Mouse (Mus musculus) lung, adult 2 months (tissue): ENCODE data around the gene Tmpo. TPM values are rescaled to one million over a fixed set of nuclear protein-coding genes. Genes with fewer than 3 reads are reported as not detected.

ENCODE experiments used
- DNase-seq: peaks from one replicate; pipeline ENCODE4 v3.0.0; 2022
- H3K4me1 ChIP-seq: fragments of 200-500 bp; 2 replicates; pipeline ENCODE4 v1.6.1; 2011; ENCODE audit warnings: low read length; ENCODE audit not compliant: control insufficient read depth, insufficient read depth
- H3K4me3 ChIP-seq: fragments of 200-500 bp; replicated peaks from 2 replicates; pipeline ENCODE3; 2011; ENCODE audit warnings: low read depth, mild to moderate bottlenecking, control low read depth, low read length; ENCODE audit errors: extremely low read depth
- CTCF ChIP-seq: fragments of 200-500 bp; IDR thresholded peaks from 2 replicates; pipeline ENCODE4 v1.5.1; 2011; ENCODE audit warnings: mild to moderate bottlenecking, low read length, control low read depth; ENCODE audit not compliant: insufficient read depth
- POLR2A ChIP-seq: fragments of 200-500 bp; IDR thresholded peaks from 2 replicates; pipeline ENCODE4 v1.6.1; 2011; ENCODE audit warnings: low read depth, mild to moderate bottlenecking, control low read depth, low read length, borderline replicate concordance; ENCODE audit errors: extremely low read depth
- WGBS: fragments of 180-500 bp; shearing (Covaris S2); methylation state at CpG from one replicate; pipeline ENCODE4 v1.1.7; 2018; 5-methylcytosine and 5-hydroxymethylcytosine counted together
- polyA plus RNA-seq: library from polyadenylated mRNA; depleted of rRNA; stranded (reverse); fragments of >200 nt; gene quantifications from 2 replicates; pipeline ENCODE4 v1.2.3, GENCODE M21; 2012; rRNA removed

Tmpo gene
- polyA plus RNA-seq, 1 experiment, result 40.4 TPM

GRCm38 (mm10) chr10:91102799-91103590, 78.1 kb downstream of the Tmpo start:
- no peak overlapping the region for H3K4me3 ChIP-seq
- DNase-seq, result no peak
- WGBS, result 90% methylated on average over 14 of the region's 14 CpGs
- H3K4me1 ChIP-seq, result no peaks in the 10 kb centered on the region
- no peak for TF ChIP-seq POLR2A
- TF ChIP-seq CTCF, result no peak

DNA sequence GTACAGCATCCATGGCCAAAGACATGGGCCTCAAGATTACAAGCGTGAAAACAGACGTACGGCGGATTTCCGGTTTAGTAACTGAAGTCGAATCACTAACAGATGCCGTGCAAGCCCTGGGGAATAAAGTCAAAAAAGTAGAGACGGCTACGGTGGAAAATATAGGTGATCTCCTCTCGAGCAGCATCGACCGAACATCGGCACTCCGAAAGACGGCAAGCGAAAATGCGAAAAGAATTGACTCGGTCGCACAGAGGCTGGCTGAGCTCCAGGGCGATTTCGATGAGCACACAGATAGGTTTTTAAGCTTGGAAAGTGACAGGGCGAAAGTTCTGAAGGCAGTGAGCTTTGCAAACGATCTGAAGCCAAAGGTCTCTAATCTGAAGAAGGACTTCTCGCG, 79.2 kb downstream of the Tmpo start:
- DNase-seq, result no peak
- WGBS, result 95% methylated on average over 25 of the region's 25 CpGs
- Histone ChIP-seq H3K4me3 (no peak overlapping the region), H3K4me1 (no peaks in the 10 kb centered on the region)
- TF ChIP-seq CTCF (no peak), POLR2A (no peak)

DNA sequence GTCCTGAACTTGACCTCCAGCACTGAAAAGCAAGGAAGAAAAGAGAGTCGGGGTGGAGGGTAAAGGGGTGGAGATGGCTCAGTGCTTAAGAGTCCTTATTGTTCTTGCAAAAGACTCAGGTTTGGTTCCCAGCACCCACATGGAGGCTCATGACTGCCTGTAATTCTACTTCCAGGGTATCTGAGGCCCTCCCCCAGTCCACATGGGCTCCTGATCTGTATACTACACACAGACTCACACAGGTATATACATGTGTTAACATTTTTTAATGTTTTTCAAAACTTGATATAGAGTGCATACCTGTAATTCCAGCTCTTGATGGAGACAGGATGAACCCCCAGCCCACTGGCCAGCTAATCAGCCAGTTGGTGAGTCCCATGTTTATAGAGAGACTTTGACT, 81.0 kb downstream of the Tmpo start:
- no peak for DNase-seq
- TF ChIP-seq POLR2A (no peak), CTCF (no peak)
- no peaks in the 10 kb centered on the region for H3K4me1 ChIP-seq
- no peak overlapping the region for H3K4me3 ChIP-seq
- 96% methylated on average over 1 of the region's 1 CpGs for WGBS

DNA sequence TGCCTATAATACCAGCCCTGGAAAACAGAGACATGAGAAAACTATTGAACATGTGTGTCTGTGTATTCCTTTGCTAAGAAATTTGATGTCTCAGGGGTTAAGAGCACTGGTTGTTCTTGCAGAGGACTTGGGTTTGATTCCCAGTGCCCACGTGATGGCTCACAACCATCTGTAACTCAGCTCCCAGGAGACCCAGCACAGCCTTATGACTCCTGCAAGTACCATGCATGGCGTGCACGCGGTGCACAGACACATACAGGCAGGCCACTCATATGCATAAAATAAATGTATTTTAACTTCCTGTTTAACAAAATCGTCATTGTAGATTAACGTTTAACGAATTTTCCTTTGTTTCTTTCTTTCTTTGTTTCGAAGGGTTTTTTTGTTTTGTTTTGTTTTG, 83.1 kb downstream of the Tmpo start:
- H3K4me1 ChIP-seq, result no peaks in the 10 kb centered on the region
- no peak overlapping the region for H3K4me3 ChIP-seq
- no peak for TF ChIP-seq CTCF
- no peak for TF ChIP-seq POLR2A
- no peak for DNase-seq
- WGBS, result 77% methylated on average over 8 of the region's 8 CpGs

Other genes with a start within 250 kb of the Tmpo start
- 7.0 and 10.0 TPM in 2 replicates for gene Apaf1, start 98.5 kb downstream of the Tmpo start, polyA plus RNA-seq
- 3.5 and 5.7 TPM in 2 replicates for gene Ikbip, start 98.4 kb downstream of the Tmpo start, polyA plus RNA-seq
- 228 and 232 TPM in 2 replicates for gene Slc25a3, start 57.3 kb downstream of the Tmpo start, polyA plus RNA-seq